Mouse (Mus musculus) layer of hippocampus, postnatal 36 days (tissue): Measurements from ENCODE around the gene Rps27. TPM values are rescaled to one million over a fixed set of nuclear protein-coding genes. Genes with fewer than 3 reads are reported as not detected.

Experiments used
- DNase-seq, 2 experiments: peaks; one replicate each; pipeline ENCODE4 v3.0.0; 2022
- total RNA-seq, 2 experiments: library from RNA; stranded (reverse); gene quantifications; 2 replicates each; pipeline ENCODE4 v1.2.3; 2021

Rps27 gene
- total RNA-seq, 2 experiments from 2014 or later: 928 to 941 TPM

DNA sequence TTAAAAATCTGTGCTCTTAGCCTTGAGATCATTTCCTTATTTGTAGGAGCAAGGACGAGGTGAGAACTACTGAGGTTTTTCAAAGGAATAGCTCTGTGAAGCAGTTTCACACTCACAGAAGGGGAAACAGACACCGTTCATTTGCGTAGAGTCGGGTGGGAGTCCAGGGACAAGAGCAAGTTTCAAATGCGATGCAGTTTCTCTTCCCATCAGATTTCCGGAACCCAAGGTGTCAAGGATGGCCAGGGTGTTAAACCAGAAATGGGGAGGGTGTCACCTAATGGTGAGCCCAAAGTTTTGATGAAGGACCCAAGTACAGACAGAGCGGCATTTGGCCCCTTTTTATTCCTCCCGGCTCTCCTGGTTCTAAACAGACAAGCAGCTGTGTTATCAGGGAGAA lies 17.6 kb upstream of the Rps27 start:
- no peak for DNase-seq

DNA sequence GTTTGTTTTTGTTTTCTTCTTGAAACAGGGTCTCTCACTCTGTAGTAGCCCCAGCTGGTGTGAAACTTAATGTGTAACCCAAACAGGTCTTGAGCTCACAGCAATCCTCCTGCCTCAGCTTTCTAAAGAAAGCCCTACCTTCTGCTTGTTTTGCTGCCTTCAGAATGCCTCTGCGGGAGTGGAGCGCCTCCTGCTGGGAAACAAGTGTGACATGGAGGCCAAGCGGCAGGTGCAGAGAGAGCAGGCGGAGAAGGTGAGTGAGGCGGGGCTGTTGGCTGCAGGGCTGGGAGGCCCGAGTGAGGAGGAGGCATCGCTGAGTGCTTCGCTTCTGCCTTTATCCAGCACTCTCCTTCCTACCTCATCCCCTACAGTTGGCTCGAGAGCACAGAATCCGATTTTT lies 10.9 kb upstream of the Rps27 start:
- DNase-seq: no peak

DNA sequence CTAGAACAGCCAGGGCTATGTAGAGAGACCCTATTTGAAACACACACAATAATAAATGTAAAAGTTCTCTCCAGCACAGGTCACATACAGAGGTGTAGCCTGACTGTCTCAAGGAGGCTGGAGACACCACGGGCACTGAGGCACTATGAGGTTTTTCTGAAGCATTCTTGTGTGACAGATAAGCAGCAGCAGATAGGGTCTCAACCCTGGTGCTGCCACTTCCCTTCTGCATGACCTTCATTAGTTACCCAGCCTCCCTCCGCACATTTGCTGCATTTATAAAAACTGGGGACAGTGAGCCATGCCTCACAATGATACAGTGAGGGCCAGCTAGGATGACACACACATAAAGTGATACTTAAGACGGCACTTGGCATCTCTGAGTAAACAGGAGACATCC lies 9.5 kb upstream of the Rps27 start:
- DNase-seq: no peak

GRCm38 (mm10) chr3:90222455-90222854 lies 9.0 kb upstream of the Rps27 start:
- no peak for DNase-seq

DNA sequence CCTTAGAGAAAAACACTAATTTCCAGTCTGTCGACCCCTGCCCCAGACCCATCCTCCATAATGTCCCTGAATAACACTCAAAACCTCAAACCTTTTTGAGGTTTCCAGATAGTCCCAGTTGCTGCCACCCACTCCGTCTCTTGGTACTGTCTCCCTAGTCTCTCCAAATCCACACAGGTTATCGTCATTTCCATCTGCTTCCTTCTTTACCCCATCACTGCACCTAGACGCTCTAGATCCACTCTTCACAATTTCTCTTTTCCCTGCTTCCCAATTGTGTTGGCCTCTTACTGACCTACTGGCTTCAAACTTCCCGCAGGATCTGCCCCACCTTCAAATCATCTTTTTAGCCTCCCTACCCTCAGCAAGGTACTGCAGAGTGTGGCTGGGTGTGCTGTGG lies 7.7 kb upstream of the Rps27 start:
- DNase-seq: no peak

- DNase-seq: peak; percentile 38 to 40
These were observed 7.1 kb upstream of the Rps27 start for GRCm38 (mm10) chr3:90220531-90220951.

- peak; percentile 24 to 43 for DNase-seq
These were observed 6.6 kb upstream of the Rps27 start for GRCm38 (mm10) chr3:90220088-90220487.

GRCm38 (mm10) chr3:90215825-90216380 lies 2.5 kb upstream of the Rps27 start:
- DNase-seq: no peak

DNA sequence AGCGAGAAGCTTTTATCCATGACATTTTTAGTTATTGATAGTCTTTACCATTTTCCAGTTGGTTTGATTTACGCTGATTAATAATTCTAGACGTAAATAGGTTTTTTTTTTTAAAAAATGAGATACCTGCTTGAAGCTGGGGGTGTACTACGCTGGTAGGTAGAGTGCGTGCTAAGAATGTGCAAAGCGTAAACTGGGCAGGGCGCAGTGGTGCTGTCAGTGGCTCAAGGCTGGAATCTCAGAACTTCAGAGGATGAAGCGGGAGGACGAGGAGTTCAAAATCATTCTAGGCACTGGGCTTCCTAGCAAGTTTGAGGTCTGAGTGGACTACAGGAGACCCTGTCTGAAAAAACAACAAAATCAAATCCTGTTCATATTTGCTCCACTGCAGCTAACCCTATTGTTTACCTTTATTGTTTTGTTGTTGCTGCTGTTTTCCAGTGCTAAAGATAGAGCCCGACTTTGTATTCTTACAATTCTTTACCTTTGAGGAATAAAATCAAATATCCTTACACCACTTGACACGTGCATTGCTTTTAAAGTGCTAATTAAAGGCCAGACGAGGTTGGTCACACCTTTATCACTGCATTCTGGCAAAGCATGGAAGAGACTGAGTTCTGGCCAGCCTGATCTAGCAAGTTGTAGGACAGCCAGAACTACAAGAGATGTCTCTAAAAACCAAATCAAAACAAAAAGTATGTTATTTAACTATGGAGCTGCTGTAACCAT lies 669 bp upstream of the Rps27 start:
- DNase-seq: no peak

DNA sequence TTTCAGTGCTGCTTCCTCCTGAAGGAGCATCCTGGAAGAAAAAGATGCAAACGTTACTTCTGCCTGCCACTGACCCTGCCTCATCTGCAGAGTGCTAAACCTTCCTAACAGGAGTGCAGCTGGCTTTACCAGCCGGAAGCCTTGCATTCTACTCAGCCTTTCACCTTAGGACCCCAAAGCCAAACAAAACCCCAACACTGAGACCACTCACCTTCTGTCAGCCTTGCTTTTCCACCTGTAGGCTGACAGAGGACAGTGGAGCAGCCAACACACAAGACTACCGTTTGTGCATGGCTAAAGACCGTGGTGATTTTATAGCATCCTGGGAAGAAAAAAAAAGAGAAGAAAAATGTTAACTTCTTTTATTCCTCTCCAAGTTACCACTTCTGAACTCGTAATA lies 728 bp downstream of the Rps27 start:
- DNase-seq: no peak

DNA sequence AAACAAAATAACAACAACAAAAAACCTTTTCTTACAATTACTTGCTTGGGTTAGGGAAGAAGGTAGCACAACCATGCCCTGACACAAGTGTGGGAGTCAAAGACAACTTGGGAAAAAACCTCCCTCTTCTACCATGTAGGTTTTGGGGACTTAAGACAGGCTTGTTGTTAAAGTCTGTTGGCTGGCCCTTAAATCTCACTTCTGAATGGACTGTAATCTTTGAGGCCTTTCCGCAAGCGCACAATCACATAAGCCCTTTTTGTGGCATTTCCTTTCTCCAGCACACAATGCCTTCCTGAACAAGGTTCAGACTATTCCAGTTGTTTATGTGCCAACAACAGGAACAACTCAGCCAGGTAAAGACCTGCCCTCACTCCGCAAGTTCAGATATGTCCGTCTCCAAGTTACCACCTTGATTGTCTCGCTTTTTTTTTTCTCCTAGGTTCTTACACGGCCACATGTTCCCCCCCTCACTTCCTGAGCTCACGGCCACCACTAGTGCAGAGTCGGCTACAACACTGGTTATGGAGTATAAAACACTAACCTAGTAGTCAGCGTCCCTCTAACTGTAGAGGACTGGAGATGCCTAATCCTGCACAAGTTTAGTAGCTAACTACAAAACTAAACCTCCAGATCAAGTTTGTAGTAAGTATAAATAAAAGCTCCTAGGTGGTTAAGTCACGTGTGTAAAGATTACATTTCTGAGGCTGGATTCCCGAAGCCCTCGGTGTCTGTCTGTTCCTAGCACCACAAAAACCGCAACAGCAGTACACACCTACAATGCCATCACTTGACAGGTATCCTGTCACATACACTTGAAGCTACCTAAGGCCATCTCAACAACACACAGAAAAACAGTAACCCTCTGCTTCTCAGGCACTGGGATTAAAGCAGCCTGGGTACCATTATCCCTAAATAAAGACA lies 1.7 kb downstream of the Rps27 start:
- DNase-seq: no peak

DNA sequence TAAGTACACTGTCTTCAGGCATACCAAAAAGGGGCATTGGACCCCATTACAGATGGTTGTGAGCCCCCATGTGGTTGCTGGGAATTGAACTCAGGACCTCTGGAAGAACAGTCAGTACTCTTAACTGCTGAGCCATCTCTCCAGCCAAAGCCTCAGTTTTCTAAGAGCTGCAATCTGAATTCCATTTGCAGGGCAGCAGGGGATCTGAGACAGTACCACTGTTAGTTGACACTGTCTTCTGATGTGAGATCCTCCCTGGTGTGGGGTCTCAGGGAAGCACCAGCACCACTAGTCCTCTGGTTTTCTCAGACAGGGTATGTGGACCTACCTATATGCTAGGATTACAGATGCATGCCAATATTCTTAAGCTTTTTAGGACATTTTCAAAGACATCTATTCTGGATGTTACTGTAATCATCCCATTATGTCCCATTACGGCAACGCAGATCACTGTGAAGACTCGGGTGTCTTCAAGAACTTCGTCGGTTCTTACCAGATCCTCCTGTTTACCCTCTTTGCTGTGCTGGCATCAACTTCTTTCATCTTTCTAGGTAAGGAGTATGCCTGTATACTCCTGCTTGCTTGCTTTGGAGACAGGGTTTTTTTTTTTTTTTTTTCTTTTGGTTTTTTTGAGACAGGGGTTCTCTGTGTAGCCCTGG lies 3.4 kb downstream of the Rps27 start:
- no peak for DNase-seq

- DNase-seq: no peak
These were observed 4.8 kb downstream of the Rps27 start for GRCm38 (mm10) chr3:90208662-90209061.

- DNase-seq: no peak
These were observed 8.9 kb downstream of the Rps27 start for GRCm38 (mm10) chr3:90204582-90204981.

GRCm38 (mm10) chr3:90203619-90204018 lies 9.8 kb downstream of the Rps27 start:
- no peak for DNase-seq

GRCm38 (mm10) chr3:90202884-90203283 lies 10.6 kb downstream of the Rps27 start:
- no peak for DNase-seq

GRCm38 (mm10) chr3:90197548-90197947 lies 15.9 kb downstream of the Rps27 start:
- DNase-seq: no peak

GRCm38 (mm10) chr3:90195644-90196043 lies 17.8 kb downstream of the Rps27 start:
- DNase-seq: no peak

GRCm38 (mm10) chr3:90194759-90195158 lies 18.7 kb downstream of the Rps27 start:
- DNase-seq: no peak

DNA sequence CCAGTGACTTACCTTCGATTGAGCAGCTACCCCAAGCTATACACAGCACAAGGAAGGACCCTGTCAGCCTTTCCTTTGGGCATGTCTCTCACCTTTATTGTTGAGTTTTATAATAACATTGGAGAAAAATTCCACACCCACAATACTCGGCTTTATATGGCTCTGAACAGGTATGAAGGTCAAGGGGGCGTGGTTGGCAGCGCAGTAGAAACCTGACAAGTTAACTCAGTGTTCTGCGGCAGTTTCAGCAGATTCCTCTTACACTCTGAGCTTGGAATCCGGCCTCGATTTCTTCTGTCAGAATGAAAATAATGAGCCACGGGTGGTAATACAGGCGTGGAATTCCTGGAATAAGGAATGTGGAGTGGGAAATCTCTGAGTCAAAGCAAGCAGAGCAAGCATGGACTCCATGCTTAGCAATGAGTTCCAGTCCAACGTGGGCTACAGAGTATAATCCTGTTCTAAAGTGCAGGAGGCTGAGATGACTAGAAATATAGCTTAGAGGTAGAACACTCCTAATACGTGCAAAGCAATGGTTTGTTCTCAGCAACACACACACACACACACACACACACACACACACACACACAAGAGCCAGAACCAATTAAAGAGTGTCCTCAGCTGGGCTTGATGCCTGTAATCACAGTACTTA lies 22.5 kb downstream of the Rps27 start:
- no peak for DNase-seq

DNA sequence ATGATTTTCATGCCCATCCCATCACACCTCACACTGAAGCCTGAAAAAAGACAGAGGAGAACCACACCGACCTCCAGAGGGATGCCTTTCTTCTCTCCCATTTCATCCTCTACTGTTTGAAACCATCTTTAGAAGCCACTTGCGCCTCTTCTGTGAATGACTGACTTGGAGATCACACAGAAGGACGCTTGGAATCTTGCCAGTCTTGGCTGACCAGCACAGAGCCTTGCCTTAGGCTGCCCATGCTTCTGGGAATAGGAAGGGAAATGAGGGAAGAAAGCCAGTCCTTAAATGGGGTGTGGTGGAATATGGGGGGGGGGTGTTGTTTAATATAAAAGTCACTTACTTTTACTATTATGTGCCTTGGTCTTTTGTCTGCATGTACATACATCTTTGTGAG lies 29.9 kb downstream of the Rps27 start:
- no peak for DNase-seq

DNA sequence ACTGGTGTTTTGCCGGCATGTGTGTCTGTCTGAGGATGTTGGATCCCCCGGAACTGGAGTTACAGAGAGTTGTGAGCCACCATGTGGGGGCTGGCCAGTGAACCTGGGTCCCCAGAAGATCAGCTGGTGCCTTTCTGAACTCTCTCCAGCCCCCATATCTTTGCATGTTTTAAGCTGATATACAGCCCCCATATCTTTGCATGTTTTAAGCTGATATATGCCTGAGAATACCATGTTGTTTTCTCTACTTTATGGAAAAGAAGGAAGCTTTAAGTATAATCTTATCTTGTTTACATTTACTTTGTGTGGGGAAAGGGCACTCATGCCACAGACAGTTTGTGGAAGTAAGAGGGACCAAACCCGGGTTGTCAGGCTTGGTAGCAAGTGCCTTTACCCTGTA lies 33.9 kb downstream of the Rps27 start:
- no peak for DNase-seq
